Mouse (Mus musculus) midbrain, embryonic 11.5 days (tissue): ENCODE results near the gene Olfr1278. TPM values are rescaled to one million over a fixed set of nuclear protein-coding genes. Genes with fewer than 3 reads are reported as not detected.

Source experiments
- polyA plus RNA-seq: library from polyadenylated mRNA; unstranded; fragments of >200 nt; fragmentation: Nextera tagmentation; extraction: Ambion mirVana; gene quantifications from 2 replicates; pipeline ENCODE4 v1.2.1, GENCODE M21; 2014

Olfr1278 gene
- polyA plus RNA-seq, 1 experiment from 2014 or later: not detected

Other genes starting within 250 kb of the Olfr1278 start
- gene Gm13941, start 184.2 kb upstream of the Olfr1278 start, polyA plus RNA-seq: not detected in 2 replicates
- not detected in 2 replicates for gene Gm15130, start 137.2 kb upstream of the Olfr1278 start, polyA plus RNA-seq
- not detected in 2 replicates for gene 4930430A15Rik, start 60.5 kb upstream of the Olfr1278 start, polyA plus RNA-seq
- gene Olfr1275, start 54.9 kb upstream of the Olfr1278 start, polyA plus RNA-seq: not detected in 2 replicates
- not detected in 2 replicates for gene Olfr1276, start 35.6 kb upstream of the Olfr1278 start, polyA plus RNA-seq
- not detected in 2 replicates for gene Olfr1277, start 16.0 kb upstream of the Olfr1278 start, polyA plus RNA-seq
- gene Olfr1279, start 10.5 kb downstream of the Olfr1278 start, polyA plus RNA-seq: 0.04 TPM in 1 of 2 replicates, not detected in the other
- gene Olfr1280, start 23.9 kb downstream of the Olfr1278 start, polyA plus RNA-seq: not detected in 2 replicates
- not detected in 2 replicates for gene Olfr1281, start 36.4 kb downstream of the Olfr1278 start, polyA plus RNA-seq
- not detected in 2 replicates for gene Olfr1282, start 45.9 kb downstream of the Olfr1278 start, polyA plus RNA-seq
- not detected in 2 replicates for gene Olfr1283, start 76.7 kb downstream of the Olfr1278 start, polyA plus RNA-seq
- gene Olfr1284, start 85.4 kb downstream of the Olfr1278 start, polyA plus RNA-seq: not detected in 2 replicates
- not detected in 2 replicates for gene Olfr1286, start 133.0 kb downstream of the Olfr1278 start, polyA plus RNA-seq
- not detected in 2 replicates for gene Olfr1287, start 159.0 kb downstream of the Olfr1278 start, polyA plus RNA-seq
- gene Olfr1288, start 184.0 kb downstream of the Olfr1278 start, polyA plus RNA-seq: not detected in 2 replicates
- gene Olfr1289, start 190.7 kb downstream of the Olfr1278 start, polyA plus RNA-seq: not detected in 2 replicates
- 0.16 TPM in 1 of 2 replicates, not detected in the other for gene Olfr1290, start 203.7 kb downstream of the Olfr1278 start, polyA plus RNA-seq
- not detected in 2 replicates for gene Olfr1291-ps1, start 207.0 kb downstream of the Olfr1278 start, polyA plus RNA-seq
- gene Olfr1293-ps, start 235.1 kb downstream of the Olfr1278 start, polyA plus RNA-seq: not detected in 2 replicates